Mouse (Mus musculus) kidney, embryonic 16.5 days (tissue): ENCODE data around the gene Olfr1100. TPM values are rescaled to one million over a fixed set of nuclear protein-coding genes. Genes with fewer than 3 reads are reported as not detected.

Experiments
- ATAC-seq: fragments of 200-750 bp; cut with Nextera tagmentation; 2 replicates; pipeline ENCODE4 v1.8.0; 2017; ENCODE audit warnings: moderate TSS enrichment; ENCODE audit not compliant: low FRiP score, low TSS enrichment
- H3K27ac ChIP-seq: fragments of 300-500 bp; sonication (generic); 2 replicates; pipeline ENCODE4 v1.5.1; 2014; ENCODE audit warnings: low read length
- H3K27me3 ChIP-seq: fragments of 300-500 bp; sonication (generic); 2 replicates; pipeline ENCODE4 v1.6.1; 2014; ENCODE audit warnings: low read length, control low read depth, mixed read lengths; ENCODE audit not compliant: insufficient read depth
- H3K36me3 ChIP-seq: fragments of 300-500 bp; sonication (generic); 2 replicates; pipeline ENCODE4 v1.6.1; 2014; ENCODE audit warnings: low read length, control low read depth, mixed read lengths; ENCODE audit not compliant: insufficient read depth
- H3K4me1 ChIP-seq: fragments of 300-500 bp; sonication (generic); 2 replicates; pipeline ENCODE4 v1.6.1; 2014; ENCODE audit warnings: low read length, control low read depth, mixed read lengths; ENCODE audit not compliant: insufficient read depth
- H3K4me2 ChIP-seq: fragments of 300-500 bp; sonication (generic); replicated peaks from 2 replicates; pipeline ENCODE4 v1.6.1; 2014; ENCODE audit warnings: low read depth, low read length
- H3K4me3 ChIP-seq: fragments of 300-500 bp; sonication (generic); 2 replicates; pipeline ENCODE4 v1.5.1; 2014; ENCODE audit warnings: mild to moderate bottlenecking, low read length
- H3K9ac ChIP-seq: fragments of 300-500 bp; sonication (generic); replicated peaks from 2 replicates; pipeline ENCODE4 v1.6.1; 2014; ENCODE audit warnings: low read length
- H3K9me3 ChIP-seq: fragments of 300-500 bp; sonication (generic); 2 replicates; pipeline ENCODE4 v1.6.1; 2016; ENCODE audit warnings: low read length, control low read depth
- whole genome bisulfite sequencing: fragments of 180-500 bp; shearing (Covaris S2); extraction: QIAGEN DNeasy Blood & Tissue Kit; methylation state at CpG from one replicate; pipeline ENCODE4 v1.1.7; 2014; 5-methylcytosine and 5-hydroxymethylcytosine counted together
- polyA plus RNA-seq: library from polyadenylated mRNA; unstranded; fragments of >200 nt; fragmentation: Nextera tagmentation; extraction: Ambion mirVana; gene quantifications from 2 replicates; pipeline ENCODE4 v1.2.1, GENCODE M21; 2015

The Olfr1100 gene
- not detected in 2 replicates for polyA plus RNA-seq

- ATAC-seq = no peak
- Histone ChIP-seq H3K27me3 (no peaks in the 10 kb centered on the region), H3K9me3 (no peaks in the 10 kb centered on the region), H3K4me3 (no peak within 1 kb of the TSS), H3K36me3 (no peaks in the 10 kb centered on the region), H3K4me1 (no peaks in the 10 kb centered on the region), H3K27ac (no peak within 1 kb of the TSS), H3K9ac (no peak within 1 kb of the TSS), H3K4me2 (no peak within 1 kb of the TSS)
- 76% methylated on average over 3 of the region's 3 CpGs for WGBS
Observed at GRCm38 (mm10) chr2:86979854-86980253, at the start of gene Olfr1100. Gene Olfr1100, minus strand, starts transcription at chr2:86979954.

- no peaks in the 10 kb centered on the region for H3K27me3 ChIP-seq
- no peak within 1 kb of the TSS for H3K4me3 ChIP-seq
- no peak for ATAC-seq
- H3K27ac ChIP-seq = no peak within 1 kb of the TSS
- no peak within 1 kb of the TSS for H3K9ac ChIP-seq
- H3K9me3 ChIP-seq = no peaks in the 10 kb centered on the region
- no peaks in the 10 kb centered on the region for H3K4me1 ChIP-seq
- 79% methylated on average over 1 of the region's 1 CpGs for WGBS
- H3K36me3 ChIP-seq = no peaks in the 10 kb centered on the region
- no peak within 1 kb of the TSS for H3K4me2 ChIP-seq
Observed at GRCm38 (mm10) chr2:87026980-87027379, 47.2 kb upstream of the Olfr1100 start, which contains the start of gene Olfr1104. Gene Olfr1104, minus strand, starts transcription at chr2:87027080.

- Histone ChIP-seq H3K27me3 (no peaks in the 10 kb centered on the region), H3K4me2 (no peak within 1 kb of the TSS), H3K4me1 (no peaks in the 10 kb centered on the region), H3K9ac (no peak within 1 kb of the TSS), H3K36me3 (no peaks in the 10 kb centered on the region), H3K27ac (no peak within 1 kb of the TSS), H3K9me3 (no peaks in the 10 kb centered on the region), H3K4me3 (no peak within 1 kb of the TSS)
- no peak for ATAC-seq
Observed at GRCm38 (mm10) chr2:86998098-86998497, 18.3 kb upstream of the Olfr1100 start, which contains the start of gene Olfr1102. Gene Olfr1102, plus strand, starts transcription at chr2:86998398.

GRCm38 (mm10) chr2:86991121-86991520 is 11.4 kb upstream of the Olfr1100 start, which contains the start of gene Olfr1101:
Gene Olfr1101, minus strand, starts transcription at chr2:86991221.
- 85% methylated on average over 3 of the region's 3 CpGs for WGBS

GRCm38 (mm10) chr2:86960593-86960992 is 19.2 kb downstream of the Olfr1100 start, which contains the start of gene Olfr1099:
Gene Olfr1099, minus strand, starts transcription at chr2:86960693.
- 82% methylated on average over 1 of the region's 1 CpGs for WGBS
- no peak within 1 kb of the TSS for H3K4me3 ChIP-seq
- no peak within 1 kb of the TSS for H3K9ac ChIP-seq
- no peak within 1 kb of the TSS for H3K4me2 ChIP-seq
- ATAC-seq = no peak
- H3K36me3 ChIP-seq = no peaks in the 10 kb centered on the region
- no peaks in the 10 kb centered on the region for H3K27me3 ChIP-seq
- no peak within 1 kb of the TSS for H3K27ac ChIP-seq
- no peaks in the 10 kb centered on the region for H3K4me1 ChIP-seq
- no peaks in the 10 kb centered on the region for H3K9me3 ChIP-seq

More at GRCm38 (mm10) chr2:86991121-86991520, 11.4 kb upstream of the Olfr1100 start, which contains the start of gene Olfr1101:
- no peaks in the 10 kb centered on the region for H3K9me3 ChIP-seq
- ATAC-seq = no peak
- no peaks in the 10 kb centered on the region for H3K4me1 ChIP-seq
- H3K27ac ChIP-seq = no peak within 1 kb of the TSS
- H3K27me3 ChIP-seq = no peaks in the 10 kb centered on the region
- H3K36me3 ChIP-seq = no peaks in the 10 kb centered on the region
- H3K9ac ChIP-seq = no peak within 1 kb of the TSS
- no peak within 1 kb of the TSS for H3K4me3 ChIP-seq
- no peak within 1 kb of the TSS for H3K4me2 ChIP-seq

GRCm38 (mm10) chr2:86926557-86926956 is 53.2 kb downstream of the Olfr1100 start:
- H3K4me1 ChIP-seq = no peaks in the 10 kb centered on the region
- no peaks in the 10 kb centered on the region for H3K27me3 ChIP-seq
- H3K4me2 ChIP-seq = no peak overlapping the region
- no peak for ATAC-seq
- no peak overlapping the region for H3K27ac ChIP-seq
- no peak overlapping the region for H3K9ac ChIP-seq
- no peak overlapping the region for H3K4me3 ChIP-seq
- H3K36me3 ChIP-seq = no peaks in the 10 kb centered on the region
- no peaks in the 10 kb centered on the region for H3K9me3 ChIP-seq

Other genes with a start within 250 kb of the Olfr1100 start
- not detected in 2 replicates for gene Olfr1089, start 246.3 kb downstream of the Olfr1100 start, polyA plus RNA-seq
- gene Olfr1090, start 221.0 kb downstream of the Olfr1100 start, polyA plus RNA-seq = not detected in 2 replicates
- not detected in 2 replicates for gene Olfr1093, start 197.5 kb downstream of the Olfr1100 start, polyA plus RNA-seq
- not detected in 2 replicates for gene Olfr141, start 169.9 kb downstream of the Olfr1100 start, polyA plus RNA-seq
- gene Olfr1094, start 155.3 kb downstream of the Olfr1100 start, polyA plus RNA-seq = not detected in 2 replicates
- gene Olfr1095, start 128.3 kb downstream of the Olfr1100 start, polyA plus RNA-seq = not detected in 2 replicates
- gene Gm13723, start 105.2 kb downstream of the Olfr1100 start, polyA plus RNA-seq = not detected in 2 replicates
- not detected in 2 replicates for gene Olfr1097, start 87.7 kb downstream of the Olfr1100 start, polyA plus RNA-seq
- gene Olfr1098, start 55.4 kb downstream of the Olfr1100 start, polyA plus RNA-seq = not detected in 2 replicates
- gene Olfr1099, start 19.3 kb downstream of the Olfr1100 start, polyA plus RNA-seq = not detected in 2 replicates
- not detected in 2 replicates for gene Olfr1101, start 11.3 kb upstream of the Olfr1100 start, polyA plus RNA-seq
- gene Olfr1102, start 18.4 kb upstream of the Olfr1100 start, polyA plus RNA-seq = not detected in 2 replicates
- not detected in 2 replicates for gene Olfr1104, start 47.1 kb upstream of the Olfr1100 start, polyA plus RNA-seq
- not detected in 2 replicates for gene Olfr1105, start 56.6 kb upstream of the Olfr1100 start, polyA plus RNA-seq
- gene Olfr1106, start 72.3 kb upstream of the Olfr1100 start, polyA plus RNA-seq = not detected in 2 replicates
- not detected in 2 replicates for gene Olfr1107, start 95.9 kb upstream of the Olfr1100 start, polyA plus RNA-seq
- not detected in 2 replicates for gene Olfr1109, start 116.1 kb upstream of the Olfr1100 start, polyA plus RNA-seq
- not detected in 2 replicates for gene Olfr259, start 134.6 kb upstream of the Olfr1100 start, polyA plus RNA-seq
- gene Olfr1110, start 160.3 kb upstream of the Olfr1100 start, polyA plus RNA-seq = not detected in 2 replicates
- gene Olfr1111, start 172.7 kb upstream of the Olfr1100 start, polyA plus RNA-seq = not detected in 2 replicates
- not detected in 2 replicates for gene Olfr1112, start 207.8 kb upstream of the Olfr1100 start, polyA plus RNA-seq
- not detected in 2 replicates for gene Olfr1113, start 229.0 kb upstream of the Olfr1100 start, polyA plus RNA-seq